Mouse (Mus musculus): ENCODE measurements around the gene Abhd6.

GRCm38 (mm10) chr14:7956427-7956826 lies 46.3 kb upstream of the Abhd6 start:
- TF ChIP-seq CTCF (conservative IDR thresholded peaks at IDR 0.05; ENCODE audit: low read length) = no peak
- TF ChIP-seq NANOG (IDR thresholded peaks at IDR 0.05; ENCODE audit: borderline replicate concordance, low read length) = no peak
- TF ChIP-seq POU5F1 (IDR thresholded peaks at IDR 0.05; ENCODE audit: borderline replicate concordance, low read length) = no peak
